Mouse (Mus musculus): Measurements from ENCODE around the gene Itih4.

DNA sequence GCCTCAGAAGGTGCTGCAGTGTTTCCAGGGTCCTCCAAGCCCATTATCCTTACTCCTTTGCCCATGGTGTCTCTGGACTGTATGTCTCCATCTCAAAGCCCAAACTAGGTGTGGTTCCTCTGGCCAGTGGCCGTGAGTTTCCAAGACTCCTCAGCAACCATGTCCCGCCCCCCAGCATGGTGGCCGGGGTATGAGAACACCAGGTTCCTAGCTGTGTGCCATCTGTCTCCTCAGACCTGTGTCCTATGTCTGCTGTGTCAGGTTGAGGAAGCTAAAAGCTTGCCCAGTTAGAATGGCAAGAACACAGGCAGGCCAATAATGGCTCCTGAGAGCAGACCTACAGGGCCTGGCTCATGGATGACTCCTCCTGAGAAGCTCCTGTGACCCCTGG is 4.6 kb upstream of the Itih4 start:
- no peak for TF ChIP-seq CTCF (IDR thresholded peaks at IDR 0.05; ENCODE audit: borderline replicate concordance, control insufficient read depth, extremely low read depth, insufficient read depth, low read length, poor library complexity)
- TF ChIP-seq POLR2A (IDR thresholded peaks at IDR 0.05; ENCODE audit: control insufficient read depth, extremely low read depth, insufficient read depth, low read length, poor library complexity): no peak

Data from thymus, adult 2 months (tissue).